Mouse (Mus musculus) stomach, postnatal 0 days (tissue): ENCODE data around the gene Slc44a2. TPM values are rescaled to one million over a fixed set of nuclear protein-coding genes. Genes with fewer than 3 reads are reported as not detected.
A peak's percentile ranks its signal among the peaks of the same experiment; 100 is the strongest.

Experiments
- ATAC-seq: fragments of 200-750 bp; cut with Nextera tagmentation; 2 replicates; pipeline ENCODE4 v1.8.0; 2017; ENCODE audit not compliant: low FRiP score, low TSS enrichment
- DNase-seq: peaks from one replicate; pipeline ENCODE4 v3.0.0-alpha.2; 2016; ENCODE audit warnings: low spot score
- H3K27ac ChIP-seq: fragments of 300-500 bp; sonication (generic); replicated peaks from 2 replicates; pipeline ENCODE4 v1.5.1; 2014; ENCODE audit warnings: mild to moderate bottlenecking, control low read depth
- H3K27me3 ChIP-seq: fragments of 300-500 bp; sonication (generic); 2 replicates; pipeline ENCODE4 v1.6.1; 2014; ENCODE audit warnings: low read length; ENCODE audit not compliant: control insufficient read depth, insufficient read depth
- H3K36me3 ChIP-seq: fragments of 300-500 bp; sonication (generic); 2 replicates; pipeline ENCODE4 v1.6.1; 2014; ENCODE audit warnings: low read length, mixed read lengths; ENCODE audit not compliant: control insufficient read depth, insufficient read depth
- H3K4me1 ChIP-seq: fragments of 300-500 bp; sonication (generic); replicated peaks from 2 replicates; pipeline ENCODE4 v1.6.1; 2014; ENCODE audit warnings: antibody characterized with exemption; ENCODE audit not compliant: control insufficient read depth, insufficient read depth
- H3K4me2 ChIP-seq: fragments of 300-500 bp; sonication (generic); replicated peaks from 2 replicates; pipeline ENCODE4 v1.6.1; 2014; ENCODE audit warnings: low read depth, mild to moderate bottlenecking, control low read depth, moderate library complexity
- H3K4me3 ChIP-seq: fragments of 300-500 bp; sonication (generic); 2 replicates; pipeline ENCODE4 v1.5.1; 2014; ENCODE audit warnings: low read depth, low read length, control low read depth
- H3K9ac ChIP-seq: fragments of 300-500 bp; sonication (generic); 2 replicates; pipeline ENCODE4 v1.6.1; 2014; ENCODE audit warnings: mild to moderate bottlenecking, low read length, control low read depth, mixed read lengths
- H3K9me3 ChIP-seq: fragments of 300-500 bp; sonication (generic); 2 replicates; pipeline ENCODE4 v1.6.1; 2016; ENCODE audit warnings: low read length; ENCODE audit not compliant: control insufficient read depth
- CTCF ChIP-seq: IDR thresholded peaks from 2 replicates; pipeline ENCODE4 v1.5.1; 2016; ENCODE audit warnings: antibody characterized with exemption, low read depth, mild to moderate bottlenecking, moderate library complexity
- EP300 ChIP-seq: optimal IDR thresholded peaks from 2 replicates; pipeline ENCODE3; 2016; ENCODE audit warnings: antibody characterized with exemption
- WGBS: fragments of 180-500 bp; shearing (Covaris S2); extraction: QIAGEN DNeasy Blood & Tissue Kit; methylation state at CpG from one replicate; pipeline ENCODE4 v1.1.7; 2014; 5-methylcytosine and 5-hydroxymethylcytosine counted together
- polyA plus RNA-seq: library from polyadenylated mRNA; unstranded; fragments of >200 nt; fragmentation: Nextera tagmentation; extraction: Ambion mirVana; gene quantifications from 2 replicates; pipeline ENCODE4 v1.2.1, GENCODE M21; 2015

Slc44a2 gene
- polyA plus RNA-seq, 1 experiment from 2014 or later, result 55.2 TPM

DNA sequence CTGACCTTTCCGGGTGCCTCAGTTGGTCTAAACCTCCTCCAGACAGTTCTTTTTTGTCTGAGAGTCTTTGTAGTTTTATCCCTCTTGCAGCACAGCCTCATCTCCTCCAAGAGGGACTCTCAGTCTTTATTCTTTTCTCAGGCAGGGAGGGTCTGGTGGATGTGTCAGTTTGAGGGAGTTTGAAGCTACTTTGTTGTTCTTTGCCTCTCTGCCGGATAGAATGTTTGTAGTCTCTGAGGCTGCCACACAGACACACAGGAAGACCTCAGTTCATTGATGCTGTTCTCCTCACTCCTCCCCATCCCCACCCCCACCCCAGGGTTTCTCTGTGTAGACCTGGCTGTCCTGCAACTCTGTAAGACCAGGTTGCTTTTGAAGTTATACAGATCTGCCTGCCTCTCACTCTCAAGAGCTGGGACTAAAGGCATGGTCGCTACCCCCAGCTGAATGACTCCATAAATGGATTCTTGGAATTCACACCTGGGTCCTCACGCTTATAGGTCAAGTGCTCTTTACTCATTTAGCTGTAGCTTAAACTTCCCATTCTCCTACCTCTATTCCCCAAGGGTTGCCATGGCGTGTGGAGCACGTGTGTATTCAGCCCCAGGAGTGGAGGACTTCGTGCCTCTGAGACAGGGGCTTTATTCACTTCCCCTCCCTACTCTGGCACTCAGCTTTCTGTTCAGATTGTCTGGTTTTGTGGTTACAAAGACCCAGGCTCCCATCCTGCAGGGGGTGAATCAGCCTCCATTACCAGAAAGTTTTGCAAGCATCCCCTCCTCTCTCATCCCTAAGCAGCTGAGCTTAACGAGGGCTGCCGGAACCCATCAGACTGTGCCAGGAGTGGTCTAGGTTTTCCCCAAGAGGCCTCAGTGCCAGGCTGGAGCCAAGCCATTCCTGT, 11.9 kb downstream of the Slc44a2 start:
- Histone ChIP-seq H3K27me3 (no peaks in the 10 kb centered on the region), H3K36me3 (no peaks in the 10 kb centered on the region), H3K4me1 (no peaks in the 10 kb centered on the region), H3K4me2 (no peak overlapping the region), H3K9ac (no peak overlapping the region), H3K9me3 (no peaks in the 10 kb centered on the region), H3K27ac (no peak overlapping the region), H3K4me3 (no peak overlapping the region)
- no peak for DNase-seq
- no peak for ATAC-seq
- TF ChIP-seq CTCF (no peak), EP300 (no peak)
- 52% methylated on average over 9 of the region's 9 CpGs for WGBS

- Histone ChIP-seq H3K4me3 (no peak overlapping the region), H3K4me2 (no peak overlapping the region), H3K27me3 (no peaks in the 10 kb centered on the region), H3K27ac (no peak overlapping the region), H3K36me3 (no peaks in the 10 kb centered on the region), H3K9ac (no peak overlapping the region), H3K4me1 (no peaks in the 10 kb centered on the region), H3K9me3 (no peaks in the 10 kb centered on the region)
- no peak for ATAC-seq
- no peak for DNase-seq
- TF ChIP-seq CTCF (no peak), EP300 (no peak)
- 45% methylated on average over 1 of the region's 1 CpGs for WGBS
These were observed 13.0 kb downstream of the Slc44a2 start for GRCm38 (mm10) chr9:21333523-21333922.

DNA sequence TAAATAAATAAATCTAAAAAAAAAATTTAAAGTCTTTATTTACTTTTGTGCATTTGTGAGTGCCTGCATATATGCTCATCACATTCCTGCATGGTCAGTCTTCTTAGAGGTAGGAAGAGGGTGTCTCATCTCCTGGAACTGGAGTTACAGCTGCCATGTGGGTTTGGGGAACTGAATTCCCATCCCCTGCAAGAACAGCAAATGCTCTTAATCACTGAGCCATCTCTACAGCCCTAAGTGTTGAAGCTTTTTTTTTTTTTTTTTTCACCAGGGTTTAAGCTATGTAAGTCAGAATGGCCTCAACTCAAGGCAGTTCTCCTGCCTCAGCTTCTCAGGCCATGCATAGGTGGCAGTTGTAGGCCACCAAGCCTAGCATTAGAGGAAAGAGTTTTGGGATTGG, 14.2 kb downstream of the Slc44a2 start:
- no peak overlapping the region for H3K4me2 ChIP-seq
- no peaks in the 10 kb centered on the region for H3K9me3 ChIP-seq
- no peaks in the 10 kb centered on the region for H3K4me1 ChIP-seq
- H3K27ac ChIP-seq, result no peak overlapping the region
- no peak overlapping the region for H3K4me3 ChIP-seq
- H3K36me3 ChIP-seq, result no peaks in the 10 kb centered on the region
- ATAC-seq (no peak), DNase-seq (no peak)
- no peak for TF ChIP-seq EP300
- no peak for TF ChIP-seq CTCF
- no peaks in the 10 kb centered on the region for H3K27me3 ChIP-seq
- no peak overlapping the region for H3K9ac ChIP-seq

DNA sequence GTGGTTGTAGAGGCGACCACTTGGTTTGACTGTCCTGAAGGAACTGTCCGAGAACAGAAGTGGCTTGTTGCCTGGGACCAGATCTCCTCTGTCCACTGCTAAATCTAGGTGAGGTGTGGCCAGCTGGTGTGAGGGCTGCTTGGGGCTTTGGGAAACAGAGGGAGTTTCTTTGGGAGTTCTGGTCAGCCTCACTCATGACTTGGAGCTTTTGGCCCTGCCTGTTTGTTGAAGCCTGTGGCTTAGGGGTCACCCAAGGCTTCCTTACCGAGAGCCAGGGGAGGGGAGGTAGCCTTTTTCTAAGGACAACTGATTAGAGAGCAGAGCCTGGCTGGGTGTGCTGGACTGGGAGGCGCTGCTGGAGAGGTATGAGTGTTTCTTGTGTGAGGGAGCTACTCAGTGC, 14.9 kb downstream of the Slc44a2 start:
- H3K4me1 ChIP-seq, result no peaks in the 10 kb centered on the region
- H3K36me3 ChIP-seq, result no peaks in the 10 kb centered on the region
- H3K4me3 ChIP-seq, result no peak overlapping the region
- no peak for DNase-seq
- no peaks in the 10 kb centered on the region for H3K9me3 ChIP-seq
- no peaks in the 10 kb centered on the region for H3K27me3 ChIP-seq
- H3K4me2 ChIP-seq, result no peak overlapping the region
- H3K9ac ChIP-seq, result no peak overlapping the region
- no peak for ATAC-seq
- TF ChIP-seq CTCF, result no peak
- TF ChIP-seq EP300, result no peak
- WGBS, result 77% methylated on average over 4 of the region's 4 CpGs
- no peak overlapping the region for H3K27ac ChIP-seq

GRCm38 (mm10) chr9:21336491-21336890, 16.0 kb downstream of the Slc44a2 start:
- no peaks in the 10 kb centered on the region for H3K4me1 ChIP-seq
- H3K36me3 ChIP-seq, result no peaks in the 10 kb centered on the region
- no peaks in the 10 kb centered on the region for H3K9me3 ChIP-seq

GRCm38 (mm10) chr9:21337652-21338051, 17.2 kb downstream of the Slc44a2 start:
- Histone ChIP-seq H3K4me1 (no peaks in the 10 kb centered on the region), H3K4me3 (peak overlapping the region; percentile 45), H3K4me2 (peak overlapping the region; percentile 50), H3K36me3 (peaks cover 6% of the 10 kb centered on the region), H3K27ac (peak overlapping the region; percentile 85), H3K9me3 (no peaks in the 10 kb centered on the region), H3K27me3 (no peaks in the 10 kb centered on the region), H3K9ac (peak overlapping the region; percentile 62)
- ATAC-seq, result peak; percentile 88
- no peak for TF ChIP-seq EP300
- no peak for TF ChIP-seq CTCF
- 16% methylated on average over 20 of the region's 20 CpGs for WGBS
- DNase-seq, result peak; percentile 92

More at GRCm38 (mm10) chr9:21336491-21336890, 16.0 kb downstream of the Slc44a2 start:
- DNase-seq (no peak), ATAC-seq (no peak)
- WGBS, result 77% methylated on average over 8 of the region's 8 CpGs
- H3K9ac ChIP-seq, result no peak overlapping the region
- no peak overlapping the region for H3K27ac ChIP-seq
- no peak overlapping the region for H3K4me2 ChIP-seq
- TF ChIP-seq EP300, result no peak
- no peak for TF ChIP-seq CTCF
- no peak overlapping the region for H3K4me3 ChIP-seq
- no peaks in the 10 kb centered on the region for H3K27me3 ChIP-seq
